Mouse (Mus musculus) bone marrow, adult 2 months (tissue): Measurements from ENCODE around the gene Tmem72. TPM values are rescaled to one million over a fixed set of nuclear protein-coding genes. Genes with fewer than 3 reads are reported as not detected.

Experiments used
- H3K27ac ChIP-seq: fragments of 200-500 bp; 2 replicates; pipeline ENCODE4 v1.5.1; 2012; ENCODE audit warnings: low read depth, mild to moderate bottlenecking, control low read depth, inconsistent platforms, low read length; ENCODE audit not compliant: control insufficient read depth, poor library complexity, insufficient read depth
- H3K4me1 ChIP-seq: fragments of 200-500 bp; 2 replicates; pipeline ENCODE4 v1.6.1; 2011; ENCODE audit warnings: low read length; ENCODE audit not compliant: control insufficient read depth, insufficient read depth
- H3K4me3 ChIP-seq: fragments of 200-500 bp; replicated peaks from 2 replicates; pipeline ENCODE3; 2011; ENCODE audit warnings: mild to moderate bottlenecking, low read depth, low read length, control low read depth; ENCODE audit not compliant: control insufficient read depth
- CTCF ChIP-seq: fragments of 200-500 bp; IDR thresholded peaks from 2 replicates; pipeline ENCODE4 v1.5.1; 2011; ENCODE audit warnings: low read length, control low read depth; ENCODE audit not compliant: control insufficient read depth, insufficient read depth
- POLR2A ChIP-seq: fragments of 200-500 bp; IDR thresholded peaks from 2 replicates; pipeline ENCODE4 v1.6.1; 2011; ENCODE audit warnings: low read depth, mild to moderate bottlenecking, control low read depth, low read length, borderline replicate concordance; ENCODE audit not compliant: control insufficient read depth
- WGBS: fragments of 180-500 bp; shearing (Covaris S2); methylation state at CpG from one replicate; pipeline ENCODE4 v1.1.7; 2018; 5-methylcytosine and 5-hydroxymethylcytosine counted together
- polyA plus RNA-seq: library from polyadenylated mRNA; stranded (reverse); fragments of >200 nt; gene quantifications from 2 replicates; pipeline ENCODE4 v1.2.4, GENCODE M21; 2011; ENCODE audit warnings: low replicate concordance; ENCODE audit not compliant: missing spikeins, insufficient read depth, insufficient read length

Gene Tmem72
- not detected in 2 replicates for polyA plus RNA-seq

GRCm38 (mm10) chr6:116716666-116717065, at the start of gene Tmem72:
Gene Tmem72, minus strand, starts transcription at chr6:116716913.
- Histone ChIP-seq H3K4me3 (no peak within 1 kb of the TSS), H3K4me1 (peaks cover 2% of the 10 kb centered on the region), H3K27ac (no peak within 1 kb of the TSS)
- no peak for TF ChIP-seq CTCF
- TF ChIP-seq POLR2A = no peak
- WGBS = 88% methylated on average over 8 of the region's 8 CpGs

GRCm38 (mm10) chr6:116764524-116764923, 47.8 kb upstream of the Tmem72 start:
- TF ChIP-seq POLR2A = no peak
- TF ChIP-seq CTCF = no peak
- no peak overlapping the region for H3K27ac ChIP-seq
- H3K4me3 ChIP-seq = no peak overlapping the region
- no peaks in the 10 kb centered on the region for H3K4me1 ChIP-seq
- WGBS = 87% methylated on average over 4 of the region's 4 CpGs

GRCm38 (mm10) chr6:116762333-116762732, 45.6 kb upstream of the Tmem72 start:
- H3K27ac ChIP-seq = no peak overlapping the region
- no peaks in the 10 kb centered on the region for H3K4me1 ChIP-seq
- WGBS = 81% methylated on average over 3 of the region's 3 CpGs
- no peak overlapping the region for H3K4me3 ChIP-seq
- TF ChIP-seq POLR2A = no peak
- no peak for TF ChIP-seq CTCF

- H3K4me1 ChIP-seq = no peaks in the 10 kb centered on the region
- TF ChIP-seq CTCF (no peak), POLR2A (no peak)
- H3K27ac ChIP-seq = no peak overlapping the region
- WGBS = 86% methylated on average over 6 of the region's 6 CpGs
- no peak overlapping the region for H3K4me3 ChIP-seq
These were observed 43.5 kb upstream of the Tmem72 start for GRCm38 (mm10) chr6:116760181-116760580.

GRCm38 (mm10) chr6:116756364-116756763, 39.7 kb upstream of the Tmem72 start:
- TF ChIP-seq CTCF (no peak), POLR2A (no peak)
- no peak overlapping the region for H3K27ac ChIP-seq
- H3K4me3 ChIP-seq = no peak overlapping the region
- WGBS = 45% methylated on average over 3 of the region's 3 CpGs
- H3K4me1 ChIP-seq = no peaks in the 10 kb centered on the region

- no peak overlapping the region for H3K4me3 ChIP-seq
- H3K4me1 ChIP-seq = no peaks in the 10 kb centered on the region; the same call in 1 of the 2 replicates
- 52% methylated on average over 2 of the region's 2 CpGs for WGBS
- H3K27ac ChIP-seq = no peak overlapping the region
- TF ChIP-seq POLR2A (no peak), CTCF (no peak)
These were observed 21.3 kb upstream of the Tmem72 start for GRCm38 (mm10) chr6:116738046-116738445.

GRCm38 (mm10) chr6:116735361-116735760, 18.6 kb upstream of the Tmem72 start:
- Histone ChIP-seq H3K4me3 (no peak overlapping the region), H3K27ac (no peak overlapping the region), H3K4me1 (no peaks in the 10 kb centered on the region; the same call in 1 of the 2 replicates)
- TF ChIP-seq POLR2A = no peak
- no peak for TF ChIP-seq CTCF
- WGBS = 65% methylated on average over 5 of the region's 5 CpGs

- no peak for TF ChIP-seq POLR2A
- no peak for TF ChIP-seq CTCF
- 51% methylated on average over 4 of the region's 4 CpGs for WGBS
- H3K4me1 ChIP-seq = no peaks in the 10 kb centered on the region; the same call in 1 of the 2 replicates
- no peak overlapping the region for H3K27ac ChIP-seq
- no peak overlapping the region for H3K4me3 ChIP-seq
These were observed 16.9 kb upstream of the Tmem72 start for GRCm38 (mm10) chr6:116733577-116733976.
